Mouse (Mus musculus) frontal cortex, adult 2 months (tissue): ENCODE results near the gene Zfp277. TPM values are rescaled to one million over a fixed set of nuclear protein-coding genes. Genes with fewer than 3 reads are reported as not detected.

Source experiments
- DNase-seq, 2 experiments: peaks; one replicate each; pipeline ENCODE4 v3.0.0; 2022; ENCODE audit warnings: low spot score in 1 of 2; ENCODE audit errors: extremely low spot score in 1 of 2
- polyA plus RNA-seq: library from polyadenylated mRNA; depleted of rRNA; stranded (reverse); fragments of >200 nt; gene quantifications from 2 replicates; pipeline ENCODE4 v1.2.3, GENCODE M21; 2012; rRNA removed

Zfp277 gene
- 17.0 and 17.3 TPM in 2 replicates for polyA plus RNA-seq

GRCm38 (mm10) chr12:40445648-40446449 is at the start of gene Zfp277, which contains the start of gene Dock4:
Zfp277 (minus strand) TSS chr12:40445902.
Dock4 (plus strand) TSS chr12:40445952.
- peak; percentile 99 to 100 for DNase-seq

GRCm38 (mm10) chr12:40486047-40486837 is 40.5 kb upstream of the Zfp277 start:
- no peak for DNase-seq

- DNase-seq, result no peak
Measured at GRCm38 (mm10) chr12:40485210-40485609, 39.5 kb upstream of the Zfp277 start.

DNA sequence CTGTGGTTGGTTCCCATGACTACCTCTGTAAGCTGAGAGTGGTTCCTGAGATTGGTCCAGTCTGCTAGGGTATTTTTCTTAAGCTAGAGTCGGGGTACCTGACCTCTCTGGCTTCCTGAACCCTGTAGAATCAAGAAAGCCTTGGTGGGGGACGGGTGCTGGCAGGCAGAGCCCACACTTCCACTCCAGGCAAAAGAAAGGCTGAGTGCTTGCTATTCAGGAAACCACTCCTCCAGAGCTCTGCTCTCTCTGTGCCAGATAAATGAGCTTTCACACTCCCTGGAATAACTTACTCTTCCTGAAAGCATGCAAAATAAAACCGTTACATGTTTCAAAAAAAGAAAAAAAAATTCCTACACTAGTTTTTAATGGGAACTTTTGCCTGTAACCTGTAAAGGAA is 38.5 kb upstream of the Zfp277 start:
- peak in 1 of 2 experiments; percentile 68 for DNase-seq

DNA sequence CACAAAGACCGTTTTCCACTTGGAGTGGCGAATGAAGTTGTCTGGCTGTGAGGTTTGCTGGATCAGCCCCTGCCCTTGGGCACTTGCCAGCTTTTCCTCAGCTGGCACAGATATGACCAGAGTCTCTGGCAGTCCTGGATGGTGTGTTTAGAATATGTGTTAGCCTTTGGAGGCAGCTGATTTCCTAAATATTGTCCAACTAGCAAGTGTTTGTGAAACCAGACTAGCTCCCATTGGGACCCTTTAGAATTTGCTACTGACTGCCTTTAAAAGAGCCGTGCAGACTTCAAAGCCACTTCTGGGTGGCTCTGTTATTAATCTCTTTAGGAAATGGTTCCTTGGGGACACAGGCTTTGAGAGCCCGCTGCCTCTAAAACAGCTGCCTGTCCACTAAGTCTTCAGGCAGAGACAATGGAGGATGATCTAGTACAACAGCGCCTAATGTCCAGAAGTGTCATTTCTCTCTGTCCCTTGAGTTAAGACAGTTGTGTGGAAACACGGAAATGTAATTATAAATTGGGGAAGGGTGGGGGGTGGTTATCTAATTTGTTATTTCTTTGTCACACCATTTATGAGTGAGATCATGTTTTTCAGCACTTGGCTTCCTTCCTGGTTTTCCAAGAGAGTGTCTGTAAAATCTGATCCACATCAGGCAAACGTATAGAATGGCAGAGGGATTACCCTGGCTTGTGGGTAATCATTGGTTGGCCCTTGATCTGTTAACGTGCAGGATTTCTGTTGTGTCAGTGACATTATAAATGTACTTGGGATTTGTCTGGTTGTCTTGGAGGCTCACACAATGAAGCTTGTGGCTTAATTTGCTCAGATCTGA is 32.1 kb upstream of the Zfp277 start:
- no peak for DNase-seq

DNA sequence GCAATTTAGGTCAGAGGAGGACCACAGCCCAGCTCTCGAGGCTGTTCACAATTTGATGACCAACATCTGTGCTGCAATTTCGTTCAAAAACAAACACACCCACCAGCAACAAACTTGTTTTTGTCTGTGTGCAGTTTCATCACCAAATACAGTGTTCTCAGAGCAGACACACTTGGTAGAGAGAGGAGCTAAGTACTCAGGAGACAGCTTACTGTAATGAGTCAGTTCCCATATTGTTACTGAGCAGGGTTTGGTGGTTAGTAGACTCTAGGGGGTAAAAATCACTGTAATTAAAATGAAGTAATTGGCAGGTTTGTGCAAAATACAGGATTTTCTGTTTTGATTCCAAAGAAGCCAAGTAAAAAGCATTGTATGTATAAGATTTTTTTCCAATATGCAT is 28.0 kb upstream of the Zfp277 start:
- DNase-seq, result no peak

- no peak for DNase-seq
Measured at GRCm38 (mm10) chr12:40471649-40472399, 26.1 kb upstream of the Zfp277 start.

DNA sequence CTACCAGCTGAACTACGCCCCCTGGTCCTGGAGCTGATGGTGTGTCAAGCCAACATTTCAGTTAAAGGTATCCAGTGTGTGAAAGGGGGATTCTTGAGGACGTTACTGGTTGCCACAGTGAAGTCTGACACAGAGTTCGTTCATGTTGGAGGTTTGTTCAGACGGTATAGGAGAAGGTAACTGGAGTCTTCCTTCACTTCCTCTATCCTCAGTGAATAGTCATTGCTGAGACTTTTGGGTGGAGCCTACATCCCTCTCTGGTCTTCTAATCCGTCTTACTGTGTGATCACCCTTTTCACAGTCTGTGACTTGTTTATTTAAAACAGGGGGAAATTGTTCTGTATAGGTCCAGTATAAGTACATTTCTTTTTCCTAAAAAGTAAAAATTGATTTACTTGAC is 23.3 kb upstream of the Zfp277 start:
- DNase-seq, result no peak

DNA sequence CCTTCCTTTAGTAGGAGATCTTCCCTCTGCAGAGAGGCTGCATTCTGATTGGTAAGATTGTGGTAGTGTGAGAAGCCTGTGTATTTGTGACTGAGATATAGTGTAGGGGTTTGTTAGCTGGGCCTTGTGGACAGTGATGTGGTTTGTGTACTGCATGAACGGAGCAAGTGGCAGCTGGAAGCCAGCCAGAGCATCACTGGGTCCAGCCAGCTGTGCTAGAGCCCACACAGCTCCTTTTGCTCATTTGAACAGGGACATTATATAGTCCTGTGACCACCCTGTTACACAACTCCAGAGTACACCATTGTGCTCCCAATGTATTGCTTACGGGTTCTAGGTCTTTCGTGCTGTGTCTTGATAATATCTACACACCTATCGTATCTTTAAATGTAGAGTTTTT is 22.5 kb upstream of the Zfp277 start:
- no peak for DNase-seq

- no peak for DNase-seq
Measured at GRCm38 (mm10) chr12:40464282-40464681, 18.6 kb upstream of the Zfp277 start.

DNA sequence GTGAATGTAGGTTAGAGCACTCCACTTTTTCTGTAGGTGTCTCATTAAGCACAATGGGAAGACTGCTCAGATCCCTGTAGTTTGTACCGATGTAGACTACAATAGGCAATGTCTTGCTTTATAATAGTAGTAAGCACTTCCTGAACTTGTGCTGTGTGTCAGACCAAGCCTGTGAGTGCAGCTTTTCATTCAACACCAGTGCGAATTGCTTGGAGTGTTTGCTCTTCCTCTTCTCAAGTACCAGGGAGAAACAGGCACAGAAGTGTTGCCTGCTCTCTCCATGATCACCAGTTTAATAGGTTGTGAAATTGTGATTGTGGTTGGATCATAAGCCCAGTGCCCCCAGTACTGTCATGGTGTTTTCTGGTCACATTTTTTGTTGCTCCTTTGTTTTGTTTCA is 18.1 kb upstream of the Zfp277 start:
- DNase-seq, result no peak

DNA sequence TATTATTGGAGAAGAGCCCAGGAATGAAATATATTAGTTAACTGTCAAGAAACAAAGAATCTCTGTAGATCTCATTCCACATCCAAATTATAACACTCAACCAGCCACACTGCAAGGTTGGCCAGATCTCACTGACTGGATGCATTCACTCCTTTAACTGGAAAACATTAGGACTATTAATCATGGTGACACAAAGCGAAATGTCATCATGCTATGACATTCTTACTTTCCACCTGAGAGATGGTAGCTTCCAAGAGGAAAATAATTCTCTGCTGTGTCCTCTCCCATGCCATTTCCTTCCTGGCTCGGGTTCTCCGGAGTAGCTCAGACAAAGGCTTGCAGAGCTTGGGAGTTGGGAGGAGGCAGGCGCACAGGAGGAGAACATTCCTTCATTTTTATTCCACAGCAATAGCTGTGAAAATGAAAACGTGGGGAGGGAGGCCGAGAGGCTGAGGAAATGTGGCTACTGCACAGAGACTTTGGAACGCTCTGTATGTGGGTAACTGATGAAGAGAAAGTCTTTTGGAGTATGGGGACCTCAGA is 17.1 kb upstream of the Zfp277 start:
- DNase-seq, result no peak

GRCm38 (mm10) chr12:40459673-40460265 is 14.1 kb upstream of the Zfp277 start:
- DNase-seq, result no peak

DNA sequence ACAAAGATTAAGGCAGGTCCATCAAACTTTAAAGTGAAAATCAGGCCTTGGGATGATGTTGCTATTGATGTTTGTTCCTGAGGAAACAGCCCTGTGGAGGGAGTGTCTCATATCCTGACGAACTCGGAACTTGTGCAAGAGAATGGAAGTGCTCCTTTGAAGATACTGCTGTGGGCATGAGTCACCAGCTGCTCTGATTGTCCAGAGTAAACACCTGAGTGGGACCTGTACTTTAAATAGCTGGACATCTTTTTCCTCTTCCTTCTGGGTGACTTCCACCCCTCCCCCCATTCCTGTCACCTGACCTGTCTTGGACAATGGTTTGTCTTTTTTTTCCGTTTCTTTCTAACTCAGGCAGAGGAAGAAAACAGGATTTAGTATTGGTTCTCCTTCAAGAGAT is 13.3 kb upstream of the Zfp277 start:
- DNase-seq, result no peak

DNA sequence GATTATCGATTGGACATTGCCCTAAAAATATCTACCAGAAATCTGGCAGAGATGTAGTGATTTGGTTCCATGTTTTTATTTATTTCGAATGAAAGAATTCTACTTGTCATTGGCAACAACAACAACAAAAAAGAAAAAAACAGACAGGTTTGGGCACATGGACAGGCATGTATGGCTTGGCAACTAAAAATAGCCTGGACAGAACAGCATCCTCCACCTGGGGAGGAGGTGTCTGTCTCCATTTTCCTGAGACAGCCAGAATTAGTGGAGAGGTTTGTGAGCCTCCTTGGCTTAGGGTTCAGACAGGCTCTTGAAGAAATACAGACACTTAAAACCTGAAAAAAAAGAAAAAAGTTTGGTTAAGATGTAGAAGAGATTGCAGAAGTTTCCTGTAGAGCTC is 10.8 kb upstream of the Zfp277 start:
- DNase-seq, result no peak

GRCm38 (mm10) chr12:40449119-40449795 is 3.6 kb upstream of the Zfp277 start:
- DNase-seq, result no peak

DNA sequence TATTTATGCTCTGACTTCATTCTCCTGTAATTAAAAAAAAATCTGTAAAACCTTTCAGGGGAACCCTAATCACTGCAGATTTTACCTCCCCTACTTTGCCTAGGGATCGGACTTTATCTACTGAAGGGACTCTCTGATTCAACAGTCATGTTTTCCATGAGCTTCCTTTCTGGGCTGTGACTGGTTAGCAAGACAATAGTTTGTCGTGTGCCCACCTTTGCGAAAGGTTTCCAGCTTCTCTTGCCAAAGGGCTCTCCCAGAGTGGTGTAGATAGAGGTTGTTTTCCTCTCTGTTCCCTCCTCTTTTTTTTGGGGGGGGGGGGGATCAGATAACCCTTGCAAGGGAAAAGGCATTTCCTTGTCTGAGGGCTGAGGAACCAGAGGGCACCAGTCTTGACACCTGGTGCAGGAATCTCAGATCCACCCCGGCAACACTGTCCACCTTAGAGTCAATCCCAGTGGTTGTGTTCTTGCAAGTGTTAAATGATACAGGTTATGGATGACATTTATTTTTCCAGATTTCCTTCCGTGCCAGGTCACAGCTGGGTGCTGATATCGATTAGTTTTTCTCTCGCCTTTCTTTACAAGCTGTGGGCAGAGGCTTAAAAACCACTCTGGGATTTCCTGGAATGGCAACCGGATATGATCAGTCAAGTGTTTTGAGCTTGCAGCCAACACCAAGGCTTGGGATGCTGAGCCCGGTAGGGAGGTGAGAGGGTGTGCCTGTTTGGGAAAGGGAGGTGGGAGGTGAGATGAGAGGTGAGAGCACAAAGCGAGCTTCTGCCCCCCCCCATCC is 2.1 kb upstream of the Zfp277 start:
- no peak for DNase-seq
